In the genomic region with DNA sequence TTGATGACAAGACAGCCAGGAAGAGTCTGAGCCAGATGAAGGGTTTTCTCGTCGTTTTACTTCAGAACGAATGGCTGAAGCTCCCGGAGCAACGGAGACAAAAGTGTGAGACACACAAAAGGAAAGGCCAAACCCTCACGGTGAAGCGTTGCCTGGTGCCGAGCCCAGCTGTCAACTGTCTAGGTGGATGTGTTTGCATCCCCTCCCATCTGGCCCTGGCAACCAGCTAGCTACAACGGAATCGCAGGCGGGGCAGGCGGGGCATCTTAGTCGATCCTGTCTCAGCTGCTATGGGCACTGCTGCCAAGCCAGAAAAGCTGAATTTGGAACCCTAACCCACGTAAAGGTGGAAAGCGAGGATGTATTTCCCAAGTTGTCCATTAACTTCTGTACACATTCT, we compare ENCODE assay signal across 1 mouse cellular context.
TF ChIP-seq lines count a peak whose summit lies in the region.

No protein-coding gene starts in this region.

TF ChIP-seq in CH12.LX, 34 proteins besides CTCF, POLR2A, EP300 and RAD21:
- TF ChIP-seq GABPA (IDR thresholded peaks at IDR 0.05; ENCODE audit: insufficient replicate concordance, low read depth, low read length): no peak
TF ChIP-seq in CH12.LX: peak in this region for 0.
